9 mouse cellular contexts compared by ENCODE assay signal in genomic region chr2:91196577-91197001, GRCm38 (mm10). TPM values are rescaled to one million over a fixed set of nuclear protein-coding genes. Genes with fewer than 3 reads are reported as not detected.
DNase-seq lines count a peak whose midpoint lies in the region; ATAC-seq and TF ChIP-seq lines count a peak whose summit lies in the region.
"Had no signal": no experiment of that assay in that cellular context is flagged by ENCODE, and none has a peak within 500 bp of the region (broad histone marks: within the 10 kb centered on the region; RNA-seq: fewer than 3 reads in every experiment).

No protein-coding gene starts in this region.

- H3K4me1 ChIP-seq in intestine, postnatal 0 days (replicated peaks; ENCODE audit: control insufficient read depth, insufficient read depth, low read length): no peaks in the 10 kb centered on the region; the same call in 1 of the 2 replicates
- H3K4me1 ChIP-seq in intestine, embryonic 15.5 days (replicated peaks): 0 out of 2 replicates have a peak, but pooled peaks cover 6% of the 10 kb centered on the region
- peaks cover 20% of the 10 kb centered on the region for H3K4me1 ChIP-seq in brown adipose tissue, adult 24 weeks (ENCODE audit: control insufficient read depth, insufficient read depth, insufficient read length, low read length)
- H3K4me1 ChIP-seq in hindbrain, embryonic 10.5 days (replicated peaks): peaks cover 24% of the 10 kb centered on the region
- H3K4me1 ChIP-seq in forebrain, embryonic 13.5 days: peaks cover 13% of the 10 kb centered on the region
- H3K4me1 ChIP-seq in cerebellum, adult 2 months (ENCODE audit: control insufficient read depth, insufficient read depth, low read length): peaks cover 5% of the 10 kb centered on the region; the same call in 1 of the 2 replicates

- H3K36me3 ChIP-seq in intestine, postnatal 0 days (ENCODE audit: control insufficient read depth, insufficient read depth): no peaks in the 10 kb centered on the region
- H3K36me3 ChIP-seq in intestine, embryonic 15.5 days: no peaks in the 10 kb centered on the region
- no peaks in the 10 kb centered on the region for H3K36me3 ChIP-seq in hindbrain, embryonic 10.5 days
- no peaks in the 10 kb centered on the region for H3K36me3 ChIP-seq in forebrain, embryonic 13.5 days (ENCODE audit: poor library complexity, severe bottlenecking)

- no peaks in the 10 kb centered on the region for H3K27me3 ChIP-seq in intestine, postnatal 0 days (replicated peaks; ENCODE audit: control insufficient read depth, insufficient read depth, low read length)
- no peaks in the 10 kb centered on the region for H3K27me3 ChIP-seq in intestine, embryonic 15.5 days (replicated peaks)
- H3K27me3 ChIP-seq in hindbrain, embryonic 10.5 days (ENCODE audit: insufficient read depth, poor library complexity, severe bottlenecking): peaks cover 12% of the 10 kb centered on the region
- H3K27me3 ChIP-seq in forebrain, embryonic 13.5 days: no peaks in the 10 kb centered on the region
- no peaks in the 10 kb centered on the region for H3K27me3 ChIP-seq in cerebellum, adult 2 months (ENCODE audit: control insufficient read depth, insufficient read depth, low read length)

- WGBS in intestine, postnatal 0 days: 64% methylated on average over 3 of the region's 3 CpGs
- WGBS in intestine, embryonic 15.5 days: 67% methylated on average over 3 of the region's 3 CpGs
- 63% methylated on average over 3 of the region's 3 CpGs for WGBS in hindbrain, embryonic 10.5 days
- WGBS in forebrain, embryonic 13.5 days: 71% methylated on average over 3 of the region's 3 CpGs
- 67% methylated on average over 3 of the region's 3 CpGs for WGBS in cerebellum, adult 2 months

- peak overlapping the region; percentile 41; the same call in 1 of the 2 replicates for H3K27ac ChIP-seq in intestine, postnatal 0 days (ENCODE audit: low read depth, low read length)
- no peak overlapping the region for H3K27ac ChIP-seq in intestine, embryonic 15.5 days
- H3K27ac ChIP-seq in brown adipose tissue, adult 24 weeks (replicated peaks; ENCODE audit: low read depth, low read length): peak overlapping the region; percentile 71
- no peak overlapping the region for H3K27ac ChIP-seq in hindbrain, embryonic 10.5 days
- H3K27ac ChIP-seq in forebrain, embryonic 13.5 days: no peak overlapping the region
- no peak overlapping the region for H3K27ac ChIP-seq in cerebellum, adult 2 months (ENCODE audit: insufficient read depth, low read length)

- no peaks in the 10 kb centered on the region for H3K9me3 ChIP-seq in intestine, postnatal 0 days (ENCODE audit: control insufficient read depth)
- H3K9me3 ChIP-seq in intestine, embryonic 15.5 days: no peaks in the 10 kb centered on the region
- H3K9me3 ChIP-seq in hindbrain, embryonic 10.5 days: no peaks in the 10 kb centered on the region
- no peaks in the 10 kb centered on the region for H3K9me3 ChIP-seq in forebrain, embryonic 13.5 days (replicated peaks)

- TF ChIP-seq POLR2A in cerebellum, adult 2 months (IDR thresholded peaks at IDR 0.05; ENCODE audit: borderline replicate concordance, insufficient read depth, low read length): no peak

- DNase-seq in heart, postnatal 36 days: peak; percentile 41 to 53
- DNase-seq in lung, postnatal 10 days: peak; percentile 67
- no peak for DNase-seq in hindbrain, embryonic 10.5 days (ENCODE audit: low spot score)
- DNase-seq in cerebellum, adult 2 months: no peak

- intact Hi-C loops in heart, postnatal 36 days (cut with DNase I): no loop called here

- H3K4me3 ChIP-seq in intestine, postnatal 0 days (ENCODE audit: low read depth, low read length): no peak overlapping the region
- H3K4me3 ChIP-seq in intestine, embryonic 15.5 days (replicated peaks): no peak overlapping the region
- no peak overlapping the region for H3K4me3 ChIP-seq in brown adipose tissue, adult 24 weeks (ENCODE audit: insufficient read depth, low read depth, low read length)
- H3K4me3 ChIP-seq in hindbrain, embryonic 10.5 days: no peak overlapping the region
- no peak overlapping the region for H3K4me3 ChIP-seq in forebrain, embryonic 13.5 days
- H3K4me3 ChIP-seq in cerebellum, adult 2 months (replicated peaks; ENCODE audit: insufficient read depth, low read depth, low read length): no peak overlapping the region

- H3K9ac ChIP-seq in intestine, postnatal 0 days (ENCODE audit: low read depth, low read length): no peak overlapping the region
- no peak overlapping the region for H3K9ac ChIP-seq in intestine, embryonic 15.5 days
- no peak overlapping the region for H3K9ac ChIP-seq in forebrain, embryonic 13.5 days

- TF ChIP-seq CTCF in intestine, postnatal 0 days (IDR thresholded peaks at IDR 0.05; ENCODE audit: low read depth): no peak
- TF ChIP-seq CTCF in cerebellum, adult 2 months (IDR thresholded peaks at IDR 0.05; ENCODE audit: borderline replicate concordance, insufficient read depth, low read depth, low read length): no peak

- no peak overlapping the region for H3K4me2 ChIP-seq in intestine, postnatal 0 days (replicated peaks; ENCODE audit: low read depth)
- H3K4me2 ChIP-seq in intestine, embryonic 15.5 days (replicated peaks): no peak overlapping the region
- H3K4me2 ChIP-seq in forebrain, embryonic 13.5 days: no peak overlapping the region

- no peak for ATAC-seq in intestine, postnatal 0 days
- ATAC-seq in intestine, embryonic 15.5 days: no peak
- ATAC-seq in forebrain, embryonic 13.5 days: no peak
- ATAC-seq: forebrain, embryonic 14.5 days had no signal

RNA-seq across cellular contexts. Expression of gene Nr1h3, which starts 6.0 kb away (rescaled TPM):
- 22.7 TPM in 2 replicates for polyA plus RNA-seq in intestine, postnatal 0 days (2015; fragmentation: Nextera tagmentation; extraction: Ambion mirVana)
- 12.8 and 14.3 TPM in 2 replicates for polyA plus RNA-seq in intestine, embryonic 15.5 days (2015; fragmentation: Nextera tagmentation; extraction: Ambion mirVana)
- polyA plus RNA-seq in brown adipose tissue, adult 24 weeks (2012; ENCODE audit: insufficient read depth, insufficient read length, missing spikeins): 45.2 and 59.1 TPM in 2 replicates
- total RNA-seq in heart, postnatal 36 days (2021): 10 to 100 TPM; 17.3 TPM
- 2.0 and 2.1 TPM in 2 replicates for polyA plus RNA-seq in hindbrain, embryonic 10.5 days (2016; fragmentation: Nextera tagmentation; extraction: Ambion mirVana)
- polyA plus RNA-seq in forebrain, embryonic 13.5 days (2015; fragmentation: Nextera tagmentation; extraction: Ambion mirVana): 1.4 and 1.9 TPM in 2 replicates
- 18.1 and 21.2 TPM in 2 replicates for polyA plus RNA-seq in cerebellum, adult 2 months (2012; rRNA removed)

RNA-seq across cellular contexts. Expression of gene Acp2, which starts 6.1 kb away (rescaled TPM):
- polyA plus RNA-seq in intestine, postnatal 0 days (2015; fragmentation: Nextera tagmentation; extraction: Ambion mirVana): 20.4 and 20.5 TPM in 2 replicates
- polyA plus RNA-seq in intestine, embryonic 15.5 days (2015; fragmentation: Nextera tagmentation; extraction: Ambion mirVana): 20.4 and 20.9 TPM in 2 replicates
- 24.6 and 27.9 TPM in 2 replicates for polyA plus RNA-seq in brown adipose tissue, adult 24 weeks (2012; ENCODE audit: insufficient read depth, insufficient read length, missing spikeins)
- 10 to 100 TPM; 18.0 to 19.5 TPM for total RNA-seq in heart, postnatal 36 days (2021)
- 29.6 and 34.9 TPM in 2 replicates for polyA plus RNA-seq in hindbrain, embryonic 10.5 days (2016; fragmentation: Nextera tagmentation; extraction: Ambion mirVana)
- polyA plus RNA-seq in forebrain, embryonic 13.5 days (2015; fragmentation: Nextera tagmentation; extraction: Ambion mirVana): 30.2 and 33.3 TPM in 2 replicates
- 35.9 and 37.3 TPM in 2 replicates for polyA plus RNA-seq in cerebellum, adult 2 months (2012; rRNA removed)

RNA-seq across cellular contexts. Expression of gene Madd, which starts 13.0 kb away (rescaled TPM):
- polyA plus RNA-seq in intestine, postnatal 0 days (2015; fragmentation: Nextera tagmentation; extraction: Ambion mirVana): 3.1 and 4.7 TPM in 2 replicates
- 8.0 and 11.0 TPM in 2 replicates for polyA plus RNA-seq in intestine, embryonic 15.5 days (2015; fragmentation: Nextera tagmentation; extraction: Ambion mirVana)
- 2.3 and 4.0 TPM in 2 replicates for polyA plus RNA-seq in brown adipose tissue, adult 24 weeks (2012; ENCODE audit: insufficient read depth, insufficient read length, missing spikeins)
- 1 to 10 TPM; 5.8 to 6.6 TPM for total RNA-seq in heart, postnatal 36 days (2021)
- polyA plus RNA-seq in hindbrain, embryonic 10.5 days (2016; fragmentation: Nextera tagmentation; extraction: Ambion mirVana): 17.1 and 23.1 TPM in 2 replicates
- polyA plus RNA-seq in forebrain, embryonic 13.5 days (2015; fragmentation: Nextera tagmentation; extraction: Ambion mirVana): 34.1 and 38.5 TPM in 2 replicates
- 175 and 186 TPM in 2 replicates for polyA plus RNA-seq in cerebellum, adult 2 months (2012; rRNA removed)

RNA-seq across cellular contexts. Expression of gene Ddb2, which starts 40.2 kb away (rescaled TPM):
- polyA plus RNA-seq in intestine, postnatal 0 days (2015; fragmentation: Nextera tagmentation; extraction: Ambion mirVana): 4.4 and 6.1 TPM in 2 replicates
- 14.8 and 17.4 TPM in 2 replicates for polyA plus RNA-seq in intestine, embryonic 15.5 days (2015; fragmentation: Nextera tagmentation; extraction: Ambion mirVana)
- polyA plus RNA-seq in brown adipose tissue, adult 24 weeks (2012; ENCODE audit: insufficient read depth, insufficient read length, missing spikeins): 3.7 and 5.7 TPM in 2 replicates
- 1 to 10 TPM; 3.0 to 3.9 TPM for total RNA-seq in heart, postnatal 36 days (2021)
- 8.3 and 10.5 TPM in 2 replicates for polyA plus RNA-seq in hindbrain, embryonic 10.5 days (2016; fragmentation: Nextera tagmentation; extraction: Ambion mirVana)
- 11.8 and 12.0 TPM in 2 replicates for polyA plus RNA-seq in forebrain, embryonic 13.5 days (2015; fragmentation: Nextera tagmentation; extraction: Ambion mirVana)
- polyA plus RNA-seq in cerebellum, adult 2 months (2012; rRNA removed): 34.5 and 41.5 TPM in 2 replicates

RNA-seq across cellular contexts. Expression of gene Pacsin3, which starts 59.2 kb away (rescaled TPM):
- polyA plus RNA-seq in intestine, postnatal 0 days (2015; fragmentation: Nextera tagmentation; extraction: Ambion mirVana): 6.5 and 7.3 TPM in 2 replicates
- 21.3 and 22.3 TPM in 2 replicates for polyA plus RNA-seq in intestine, embryonic 15.5 days (2015; fragmentation: Nextera tagmentation; extraction: Ambion mirVana)
- polyA plus RNA-seq in brown adipose tissue, adult 24 weeks (2012; ENCODE audit: insufficient read depth, insufficient read length, missing spikeins): 9.0 and 11.7 TPM in 2 replicates
- 100 to 1,000 TPM; 150 to 151 TPM for total RNA-seq in heart, postnatal 36 days (2021)
- polyA plus RNA-seq in hindbrain, embryonic 10.5 days (2016; fragmentation: Nextera tagmentation; extraction: Ambion mirVana): 30.0 and 38.5 TPM in 2 replicates
- polyA plus RNA-seq in forebrain, embryonic 13.5 days (2015; fragmentation: Nextera tagmentation; extraction: Ambion mirVana): 23.4 and 26.5 TPM in 2 replicates
- 153 and 159 TPM in 2 replicates for polyA plus RNA-seq in cerebellum, adult 2 months (2012; rRNA removed)

Comparison
In these comparisons a context has a peak if more than half of its experiments do, and no peak if none do; other contexts are left out.
1. H3K27ac ChIP-seq: peak in intestine, postnatal 0 days (single experiment) and brown adipose tissue, adult 24 weeks (single experiment); none in intestine, embryonic 15.5 days (single experiment), hindbrain, embryonic 10.5 days (single experiment), forebrain, embryonic 13.5 days (single experiment) and cerebellum, adult 2 months (single experiment).
2. DNase-seq: peak in heart, postnatal 36 days (2 of 2) and lung, postnatal 10 days (single experiment); none in hindbrain, embryonic 10.5 days (single experiment) and cerebellum, adult 2 months (0 of 2).